Mouse (Mus musculus): ENCODE data around the gene Lsg1. TPM values are rescaled to one million over a fixed set of nuclear protein-coding genes. Genes with fewer than 3 reads are reported as not detected.

Gene Lsg1
- polyA plus RNA-seq, 1 experiment from 2014 or later: 17.5 TPM

- no peak overlapping the region for H3K4me2 ChIP-seq (ENCODE audit: low read depth, low read length)
- H3K4me3 ChIP-seq (ENCODE audit: low read depth, low read length): no peak overlapping the region
- H3K27ac ChIP-seq (ENCODE audit: low read length): no peak overlapping the region
- H3K4me1 ChIP-seq (ENCODE audit: control insufficient read depth, low read depth, low read length): no peaks in the 10 kb centered on the region
- WGBS (ENCODE audit: insufficient replicate concordance): 53% methylated on average over 6 of the region's 6 CpGs
- H3K9ac ChIP-seq (ENCODE audit: low read depth, low read length): no peak overlapping the region
- H3K36me3 ChIP-seq (ENCODE audit: control insufficient read depth, insufficient read depth): no peaks in the 10 kb centered on the region
- no peaks in the 10 kb centered on the region for H3K9me3 ChIP-seq (replicated peaks; ENCODE audit: control insufficient read depth, low read length)
- H3K27me3 ChIP-seq (ENCODE audit: control insufficient read depth, insufficient read depth, low read depth, low read length): no peaks in the 10 kb centered on the region
- ATAC-seq (ENCODE audit: low read depth): no peak
Observed at GRCm38 (mm10) chr16:30614705-30615317, 27.4 kb upstream of the Lsg1 start.

GRCm38 (mm10) chr16:30614122-30614521 lies 26.7 kb upstream of the Lsg1 start:
- no peak overlapping the region for H3K4me3 ChIP-seq (ENCODE audit: low read depth, low read length)
- H3K9ac ChIP-seq (ENCODE audit: low read depth, low read length): no peak overlapping the region
- WGBS (ENCODE audit: insufficient replicate concordance): 31% methylated on average over 5 of the region's 5 CpGs
- H3K4me2 ChIP-seq (ENCODE audit: low read depth, low read length): no peak overlapping the region
- no peaks in the 10 kb centered on the region for H3K27me3 ChIP-seq (ENCODE audit: control insufficient read depth, insufficient read depth, low read depth, low read length)
- no peaks in the 10 kb centered on the region for H3K4me1 ChIP-seq (ENCODE audit: control insufficient read depth, low read depth, low read length)
- no peak overlapping the region for H3K27ac ChIP-seq (ENCODE audit: low read length)
- no peaks in the 10 kb centered on the region for H3K9me3 ChIP-seq (replicated peaks; ENCODE audit: control insufficient read depth, low read length)
- ATAC-seq (ENCODE audit: low read depth): no peak
- no peaks in the 10 kb centered on the region for H3K36me3 ChIP-seq (ENCODE audit: control insufficient read depth, insufficient read depth)

- H3K36me3 ChIP-seq (ENCODE audit: control insufficient read depth, insufficient read depth): no peaks in the 10 kb centered on the region
- ATAC-seq (ENCODE audit: low read depth): no peak
- H3K27ac ChIP-seq (ENCODE audit: low read length): no peak overlapping the region
- no peak overlapping the region for H3K4me2 ChIP-seq (ENCODE audit: low read depth, low read length)
- H3K4me1 ChIP-seq (ENCODE audit: control insufficient read depth, low read depth, low read length): no peaks in the 10 kb centered on the region
- H3K9me3 ChIP-seq (replicated peaks; ENCODE audit: control insufficient read depth, low read length): no peaks in the 10 kb centered on the region
- H3K27me3 ChIP-seq (ENCODE audit: control insufficient read depth, insufficient read depth, low read depth, low read length): no peaks in the 10 kb centered on the region
- H3K4me3 ChIP-seq (ENCODE audit: low read depth, low read length): no peak overlapping the region
- WGBS (ENCODE audit: insufficient replicate concordance): 63% methylated on average over 7 of the region's 7 CpGs
- H3K9ac ChIP-seq (ENCODE audit: low read depth, low read length): no peak overlapping the region
Observed at GRCm38 (mm10) chr16:30613122-30613521, 25.7 kb upstream of the Lsg1 start.

GRCm38 (mm10) chr16:30611331-30611730 lies 23.9 kb upstream of the Lsg1 start:
- Histone ChIP-seq H3K4me2 (ENCODE audit: low read depth, low read length) (no peak overlapping the region), H3K27me3 (ENCODE audit: control insufficient read depth, insufficient read depth, low read depth, low read length) (no peaks in the 10 kb centered on the region), H3K9me3 (replicated peaks; ENCODE audit: control insufficient read depth, low read length) (no peaks in the 10 kb centered on the region), H3K9ac (ENCODE audit: low read depth, low read length) (no peak overlapping the region), H3K4me3 (ENCODE audit: low read depth, low read length) (no peak overlapping the region), H3K4me1 (ENCODE audit: control insufficient read depth, low read depth, low read length) (no peaks in the 10 kb centered on the region), H3K27ac (ENCODE audit: low read length) (no peak overlapping the region), H3K36me3 (ENCODE audit: control insufficient read depth, insufficient read depth) (no peaks in the 10 kb centered on the region)
- WGBS (ENCODE audit: insufficient replicate concordance): 54% methylated on average over 5 of the region's 5 CpGs
- ATAC-seq (ENCODE audit: low read depth): no peak

GRCm38 (mm10) chr16:30607868-30608267 lies 20.5 kb upstream of the Lsg1 start:
- H3K4me2 ChIP-seq (ENCODE audit: low read depth, low read length): no peak overlapping the region
- 69% methylated on average over 3 of the region's 3 CpGs for WGBS (ENCODE audit: insufficient replicate concordance)
- H3K4me3 ChIP-seq (ENCODE audit: low read depth, low read length): no peak overlapping the region
- no peaks in the 10 kb centered on the region for H3K9me3 ChIP-seq (replicated peaks; ENCODE audit: control insufficient read depth, low read length)
- H3K9ac ChIP-seq (ENCODE audit: low read depth, low read length): no peak overlapping the region
- no peak overlapping the region for H3K27ac ChIP-seq (ENCODE audit: low read length)
- H3K36me3 ChIP-seq (ENCODE audit: control insufficient read depth, insufficient read depth): no peaks in the 10 kb centered on the region
- 0 out of 2 replicates have a peak, but pooled peaks cover under 1% of the 10 kb centered on the region for H3K27me3 ChIP-seq (ENCODE audit: control insufficient read depth, insufficient read depth, low read depth, low read length)
- peaks cover 3% of the 10 kb centered on the region for H3K4me1 ChIP-seq (ENCODE audit: control insufficient read depth, low read depth, low read length)
- ATAC-seq (ENCODE audit: low read depth): no peak

- Histone ChIP-seq H3K9me3 (replicated peaks; ENCODE audit: control insufficient read depth, low read length) (no peaks in the 10 kb centered on the region), H3K27ac (ENCODE audit: low read length) (no peak overlapping the region), H3K9ac (ENCODE audit: low read depth, low read length) (no peak overlapping the region), H3K4me3 (ENCODE audit: low read depth, low read length) (no peak overlapping the region), H3K27me3 (ENCODE audit: control insufficient read depth, insufficient read depth, low read depth, low read length) (peaks cover 19% of the 10 kb centered on the region), H3K4me2 (ENCODE audit: low read depth, low read length) (no peak overlapping the region), H3K36me3 (ENCODE audit: control insufficient read depth, insufficient read depth) (no peaks in the 10 kb centered on the region), H3K4me1 (ENCODE audit: control insufficient read depth, low read depth, low read length) (peaks cover 19% of the 10 kb centered on the region)
- no peak for ATAC-seq (ENCODE audit: low read depth)
- WGBS (ENCODE audit: insufficient replicate concordance): 61% methylated on average over 6 of the region's 6 CpGs
Observed at GRCm38 (mm10) chr16:30605528-30605927, 18.1 kb upstream of the Lsg1 start.

GRCm38 (mm10) chr16:30604807-30605137 lies 17.4 kb upstream of the Lsg1 start:
- Histone ChIP-seq H3K27me3 (ENCODE audit: control insufficient read depth, insufficient read depth, low read depth, low read length) (peaks cover 26% of the 10 kb centered on the region), H3K4me1 (ENCODE audit: control insufficient read depth, low read depth, low read length) (peaks cover 19% of the 10 kb centered on the region), H3K27ac (ENCODE audit: low read length) (no peak overlapping the region), H3K9me3 (replicated peaks; ENCODE audit: control insufficient read depth, low read length) (no peaks in the 10 kb centered on the region), H3K36me3 (ENCODE audit: control insufficient read depth, insufficient read depth) (no peaks in the 10 kb centered on the region), H3K9ac (ENCODE audit: low read depth, low read length) (no peak overlapping the region), H3K4me2 (ENCODE audit: low read depth, low read length) (no peak overlapping the region), H3K4me3 (ENCODE audit: low read depth, low read length) (no peak overlapping the region)
- WGBS (ENCODE audit: insufficient replicate concordance): 64% methylated on average over 7 of the region's 7 CpGs
- ATAC-seq (ENCODE audit: low read depth): no peak

- H3K36me3 ChIP-seq (ENCODE audit: control insufficient read depth, insufficient read depth): no peaks in the 10 kb centered on the region
- H3K4me1 ChIP-seq (ENCODE audit: control insufficient read depth, low read depth, low read length): peaks cover 19% of the 10 kb centered on the region
- no peak overlapping the region for H3K4me2 ChIP-seq (ENCODE audit: low read depth, low read length)
- peaks cover 32% of the 10 kb centered on the region for H3K27me3 ChIP-seq (ENCODE audit: control insufficient read depth, insufficient read depth, low read depth, low read length)
- no peak for ATAC-seq (ENCODE audit: low read depth)
- no peak overlapping the region for H3K4me3 ChIP-seq (ENCODE audit: low read depth, low read length)
- 62% methylated on average over 16 of the region's 16 CpGs for WGBS (ENCODE audit: insufficient replicate concordance)
- no peak overlapping the region for H3K27ac ChIP-seq (ENCODE audit: low read length)
- H3K9me3 ChIP-seq (replicated peaks; ENCODE audit: control insufficient read depth, low read length): no peaks in the 10 kb centered on the region
- H3K9ac ChIP-seq (ENCODE audit: low read depth, low read length): no peak overlapping the region
Observed at GRCm38 (mm10) chr16:30604061-30604806, 16.8 kb upstream of the Lsg1 start.

- Histone ChIP-seq H3K27ac (ENCODE audit: low read length) (peak overlapping the region; percentile 45), H3K4me1 (ENCODE audit: control insufficient read depth, low read depth, low read length) (peaks cover 19% of the 10 kb centered on the region), H3K36me3 (ENCODE audit: control insufficient read depth, insufficient read depth) (no peaks in the 10 kb centered on the region), H3K9ac (ENCODE audit: low read depth, low read length) (no peak overlapping the region), H3K9me3 (replicated peaks; ENCODE audit: control insufficient read depth, low read length) (no peaks in the 10 kb centered on the region), H3K4me2 (ENCODE audit: low read depth, low read length) (peak overlapping the region; percentile 40; the same call in 1 of the 2 replicates), H3K4me3 (ENCODE audit: low read depth, low read length) (no peak overlapping the region), H3K27me3 (ENCODE audit: control insufficient read depth, insufficient read depth, low read depth, low read length) (peaks cover 33% of the 10 kb centered on the region)
- ATAC-seq (ENCODE audit: low read depth): no peak
- 50% methylated on average over 9 of the region's 9 CpGs for WGBS (ENCODE audit: insufficient replicate concordance)
Observed at GRCm38 (mm10) chr16:30603531-30603842, 16.1 kb upstream of the Lsg1 start.

Data from liver, embryonic 16.5 days (tissue).